Mouse (Mus musculus): ENCODE measurements at regions not wholly inside any gene's neighbourhood (a gene's known extent, or its start where the extent isn't known, plus 50 kb on each side); places are given as distances from the start of the nearest gene placed in this dataset.

DNA sequence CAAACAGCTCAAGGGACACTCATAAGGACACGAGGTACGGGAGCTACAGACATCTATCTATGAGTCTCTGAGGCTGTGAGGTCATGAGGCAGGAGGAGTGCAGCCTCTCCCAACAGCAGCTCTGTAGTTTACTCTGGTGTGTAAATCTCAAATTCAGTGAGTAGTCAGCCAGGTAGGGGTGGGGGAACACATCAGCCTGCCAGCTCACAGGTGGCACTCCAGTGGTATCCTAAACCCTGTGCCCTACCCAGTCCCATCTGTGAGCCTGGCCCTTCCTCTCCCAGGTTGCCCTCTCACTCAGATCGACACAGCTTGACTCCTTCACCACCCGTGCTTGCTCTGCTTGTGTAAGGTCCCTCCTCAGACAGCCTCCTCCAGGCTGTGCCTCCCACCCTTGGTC, 202.2 kb downstream of the Sipa1l2 start:
- DNase-seq (ENCODE audit: low spot score in 2 of 2): no peak

GRCm38 (mm10) chr8:125365004-125365403, 204.6 kb downstream of the Sipa1l2 start:
- peak in 1 of 2 experiments; percentile 65 for DNase-seq (ENCODE audit: low spot score in 2 of 2)

- no peak for DNase-seq (ENCODE audit: low spot score in 2 of 2)
Measured at GRCm38 (mm10) chr8:125359456-125359855, 210.2 kb downstream of the Sipa1l2 start.

DNA sequence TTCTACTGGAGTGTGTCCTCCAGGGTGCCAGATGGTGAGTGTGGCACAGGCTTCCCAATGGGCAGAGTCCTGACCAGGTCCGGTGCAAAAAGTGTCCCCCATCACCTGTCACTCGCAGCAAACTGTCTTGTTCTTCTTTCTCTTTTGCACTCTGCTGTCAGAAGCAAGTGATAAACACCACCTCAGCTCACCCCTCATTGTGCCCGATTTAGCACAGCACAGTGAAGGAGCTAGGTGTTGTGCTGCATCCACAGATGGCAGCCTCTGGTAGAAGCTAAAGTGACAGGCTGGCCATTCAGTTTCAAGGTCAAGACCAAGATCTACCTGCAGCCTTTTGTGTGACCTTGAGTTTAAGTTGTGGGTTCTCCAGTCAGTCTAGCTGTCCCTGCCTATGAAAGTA, 211.8 kb downstream of the Sipa1l2 start:
- no peak for DNase-seq (ENCODE audit: low spot score in 2 of 2)

GRCm38 (mm10) chr8:125355059-125355509, 214.5 kb downstream of the Sipa1l2 start:
- DNase-seq (ENCODE audit: low spot score in 2 of 2): no peak

DNA sequence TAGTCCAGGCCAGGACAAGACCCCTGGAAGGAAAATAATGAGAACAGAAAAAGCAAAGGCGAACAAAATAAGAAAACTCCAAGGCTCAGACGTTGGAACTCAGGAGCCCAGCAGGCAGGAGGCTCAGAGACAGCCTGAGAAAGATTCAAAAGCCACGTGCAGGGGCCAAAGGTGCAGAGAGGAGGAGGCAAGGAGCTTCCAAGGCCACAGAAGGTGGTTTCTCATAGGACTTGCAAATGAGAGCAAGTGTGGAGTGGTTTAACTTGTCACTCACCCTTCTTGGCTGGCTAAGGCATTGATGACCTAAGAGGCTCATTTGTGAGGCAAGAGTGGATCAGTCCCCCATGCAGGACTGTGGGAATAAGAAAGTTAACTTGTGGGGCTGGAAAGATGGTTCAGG, 217.3 kb downstream of the Sipa1l2 start:
- no peak for DNase-seq (ENCODE audit: low spot score in 2 of 2)

DNA sequence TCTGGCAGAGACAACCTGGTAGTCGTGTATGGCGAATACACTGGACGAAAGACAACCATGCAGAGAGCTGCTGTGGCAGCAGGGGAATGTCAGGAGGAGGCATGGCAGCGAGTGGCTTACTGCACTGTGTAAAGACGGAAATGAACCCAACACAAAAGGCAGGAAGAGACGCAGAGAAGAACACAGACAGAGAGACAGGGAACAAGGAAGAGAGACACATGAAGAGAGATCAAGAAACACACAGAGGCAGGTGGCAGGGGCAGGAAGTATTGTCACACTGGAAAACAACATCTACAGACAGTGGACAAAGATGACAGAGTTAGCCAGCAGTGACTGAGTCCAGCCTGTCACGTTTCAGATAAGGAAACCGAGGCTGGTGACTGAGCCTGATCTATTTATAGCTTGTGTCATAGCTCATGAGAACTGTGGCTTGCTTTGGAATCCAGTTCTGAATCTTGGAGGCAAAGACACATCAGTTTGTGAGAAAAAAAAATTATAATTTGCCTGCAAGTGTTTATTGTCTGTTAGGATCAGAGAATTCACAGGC, 218.0 kb downstream of the Sipa1l2 start:
- DNase-seq (ENCODE audit: low spot score in 2 of 2): no peak

DNA sequence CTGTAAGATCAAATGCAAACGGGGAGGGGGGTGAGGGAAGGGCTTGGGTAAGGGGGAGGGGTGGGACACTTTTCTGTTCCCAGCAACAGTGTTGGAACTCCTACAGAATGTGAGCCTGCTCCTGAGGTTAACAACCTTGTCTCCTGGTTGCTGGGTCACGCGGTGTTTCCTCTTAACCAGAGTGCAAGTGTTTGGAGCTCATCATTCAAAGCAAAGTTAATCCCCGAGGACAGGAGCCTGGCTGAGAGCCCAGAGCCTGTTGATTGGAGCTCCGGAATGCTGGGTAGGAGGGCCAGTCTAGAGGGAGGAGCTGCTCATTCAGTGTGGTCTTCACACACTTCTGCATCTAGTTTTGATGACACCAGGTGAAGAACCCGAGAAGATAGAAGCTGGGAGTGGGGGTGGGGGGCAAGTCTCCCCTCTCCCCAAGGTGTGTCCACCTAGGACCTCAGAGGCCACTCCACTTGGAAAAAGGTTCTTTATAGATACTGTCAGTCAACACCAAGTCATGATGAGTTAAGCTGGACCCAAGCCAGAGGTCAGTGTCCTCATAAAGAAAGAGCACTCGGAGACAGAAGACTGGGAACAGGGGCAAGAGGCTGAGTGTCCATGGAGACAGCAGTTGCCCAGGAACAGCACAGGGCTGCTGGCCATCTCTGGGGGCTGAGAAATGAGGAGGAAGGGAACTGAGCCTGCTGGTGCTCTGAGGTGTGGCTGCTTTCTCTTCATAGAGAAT, 220.2 kb downstream of the Sipa1l2 start:
- no peak for DNase-seq (ENCODE audit: low spot score in 2 of 2)

- DNase-seq (ENCODE audit: low spot score in 2 of 2): no peak
Measured at GRCm38 (mm10) chr8:125346182-125346581, 223.4 kb downstream of the Sipa1l2 start.

DNA sequence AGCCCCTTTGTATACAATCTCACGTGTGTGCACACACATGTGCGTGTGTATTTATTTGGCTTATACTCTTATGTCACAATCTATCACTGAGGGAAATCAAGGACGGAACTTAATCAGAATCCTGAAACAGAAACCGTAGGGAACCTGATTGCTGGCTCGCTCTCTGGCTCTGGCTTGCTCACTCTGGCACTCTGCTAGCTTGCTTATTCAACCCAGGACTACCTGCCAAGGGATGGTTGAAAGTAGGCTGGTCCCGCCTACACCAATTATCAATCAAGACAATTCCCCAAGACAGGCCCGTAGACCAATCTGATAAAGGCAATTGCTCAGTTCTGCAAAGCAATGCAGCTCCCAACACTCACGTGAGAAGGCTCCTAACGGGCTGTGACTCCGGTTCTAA, 224.0 kb downstream of the Sipa1l2 start:
- no peak for DNase-seq (ENCODE audit: low spot score in 2 of 2)

GRCm38 (mm10) chr8:125343867-125344266, 225.7 kb downstream of the Sipa1l2 start:
- DNase-seq (ENCODE audit: low spot score in 2 of 2): peak in 1 of 2 experiments; percentile 46

- DNase-seq (ENCODE audit: low spot score in 2 of 2): no peak
Measured at GRCm38 (mm10) chr8:125342521-125342920, 227.1 kb downstream of the Sipa1l2 start.

- no peak for DNase-seq (ENCODE audit: low spot score in 2 of 2)
Measured at GRCm38 (mm10) chr8:125341606-125342005, 228.0 kb downstream of the Sipa1l2 start.

DNA sequence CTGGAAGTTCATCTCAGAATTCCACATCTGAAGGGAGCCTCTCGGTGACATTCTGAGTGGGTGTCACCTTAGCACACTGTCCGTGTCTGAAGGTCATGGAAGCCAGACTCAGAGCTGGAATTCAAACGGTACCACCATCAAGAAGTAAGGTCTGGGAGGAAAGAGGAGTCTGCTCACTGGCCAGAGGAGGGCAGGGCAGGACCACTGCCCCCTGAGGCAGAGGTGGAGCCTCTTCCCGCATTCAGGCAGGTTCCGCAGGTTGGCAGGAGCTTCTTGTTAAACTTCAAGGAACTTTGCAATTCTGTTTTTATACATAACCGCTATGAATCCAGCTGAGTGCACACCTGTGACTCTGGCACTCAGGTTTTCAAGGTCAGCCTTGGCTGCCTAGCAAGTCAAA, 231.4 kb downstream of the Sipa1l2 start:
- DNase-seq (ENCODE audit: low spot score in 2 of 2): no peak

- no peak for DNase-seq (ENCODE audit: low spot score in 2 of 2)
Measured at GRCm38 (mm10) chr8:125337444-125338077, 232.0 kb downstream of the Sipa1l2 start.

GRCm38 (mm10) chr8:125336799-125337198, 232.8 kb downstream of the Sipa1l2 start:
- DNase-seq (ENCODE audit: low spot score in 2 of 2): no peak

DNA sequence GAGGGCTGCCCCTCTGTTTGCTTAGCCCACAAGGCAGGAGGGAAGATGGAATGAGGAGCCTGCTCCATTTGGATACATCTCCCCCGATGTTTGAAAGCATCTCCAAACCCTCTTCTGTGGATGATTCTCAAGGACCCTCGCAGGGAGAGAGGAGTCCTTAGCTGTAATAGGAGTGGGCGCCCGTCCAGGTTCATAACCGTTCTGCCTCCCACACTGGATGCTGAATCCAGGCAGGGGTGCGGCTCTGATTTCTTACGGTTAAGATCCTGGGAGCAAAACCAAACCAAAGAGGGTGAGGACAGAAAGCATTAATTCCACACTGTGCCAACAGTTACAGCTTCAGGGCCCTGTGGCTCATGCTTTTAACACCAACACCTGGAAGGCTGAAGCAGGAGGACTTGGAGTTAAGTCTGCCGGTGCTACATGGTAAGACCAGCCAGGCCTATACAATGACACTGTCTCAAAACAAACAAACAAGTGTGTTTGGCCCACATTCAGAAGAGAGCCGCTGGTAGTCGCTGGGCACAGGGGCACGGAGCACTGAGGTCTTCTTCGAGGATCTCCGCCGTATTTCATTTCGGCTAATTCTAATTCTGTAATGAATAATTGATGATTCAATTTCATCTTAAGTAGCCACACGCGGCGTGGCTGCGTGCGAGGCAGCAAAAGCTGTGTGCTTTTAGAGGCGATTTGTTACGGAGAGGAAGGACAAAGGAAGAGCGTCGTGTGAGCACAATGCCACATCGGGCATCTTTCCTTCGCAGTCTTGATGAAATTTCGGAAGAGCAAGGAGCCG, 233.8 kb downstream of the Sipa1l2 start:
- no peak for DNase-seq (ENCODE audit: low spot score in 2 of 2)

GRCm38 (mm10) chr8:125335171-125335570, 234.4 kb downstream of the Sipa1l2 start:
- DNase-seq (ENCODE audit: low spot score in 2 of 2): no peak

GRCm38 (mm10) chr8:125330638-125331037, 239.0 kb downstream of the Sipa1l2 start:
- no peak for DNase-seq (ENCODE audit: low spot score in 2 of 2)

GRCm38 (mm10) chr8:125328650-125329049, 241.0 kb downstream of the Sipa1l2 start:
- DNase-seq (ENCODE audit: low spot score in 2 of 2): no peak

DNA sequence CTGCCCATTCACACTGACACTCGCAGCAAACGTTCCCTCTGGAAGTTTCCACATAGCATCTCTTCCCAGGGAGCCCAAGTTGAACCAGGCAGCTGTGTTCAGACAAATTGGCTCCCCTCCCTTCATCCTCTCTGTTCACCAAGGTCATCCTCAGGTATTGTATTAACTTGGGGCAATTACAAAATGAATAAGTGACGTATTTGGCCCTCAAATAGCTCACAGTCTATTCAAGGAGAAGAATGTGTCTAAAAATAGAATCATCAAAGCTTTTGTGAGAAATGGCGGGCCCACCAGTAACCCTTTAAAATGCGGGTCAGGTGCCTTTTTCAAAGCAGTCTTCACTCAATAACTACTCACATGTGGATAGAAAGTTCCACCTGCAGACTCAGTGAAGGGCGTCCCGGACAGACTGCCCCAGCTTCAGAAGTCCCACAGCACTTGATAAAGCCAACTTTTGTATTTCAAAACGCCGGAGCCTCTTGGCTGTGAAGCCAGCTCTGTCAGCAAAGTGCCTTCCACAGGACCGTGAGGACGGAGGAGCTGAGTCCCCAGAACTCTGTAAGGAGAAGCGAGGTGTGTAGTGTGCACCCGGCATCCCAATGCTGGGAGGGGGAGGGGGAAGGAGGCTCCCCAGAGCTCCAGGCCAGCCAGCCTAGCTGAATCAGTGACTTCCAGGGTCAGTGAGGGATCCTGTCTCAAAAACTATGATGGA, 241.9 kb downstream of the Sipa1l2 start:
- DNase-seq (ENCODE audit: low spot score in 2 of 2): no peak

DNA sequence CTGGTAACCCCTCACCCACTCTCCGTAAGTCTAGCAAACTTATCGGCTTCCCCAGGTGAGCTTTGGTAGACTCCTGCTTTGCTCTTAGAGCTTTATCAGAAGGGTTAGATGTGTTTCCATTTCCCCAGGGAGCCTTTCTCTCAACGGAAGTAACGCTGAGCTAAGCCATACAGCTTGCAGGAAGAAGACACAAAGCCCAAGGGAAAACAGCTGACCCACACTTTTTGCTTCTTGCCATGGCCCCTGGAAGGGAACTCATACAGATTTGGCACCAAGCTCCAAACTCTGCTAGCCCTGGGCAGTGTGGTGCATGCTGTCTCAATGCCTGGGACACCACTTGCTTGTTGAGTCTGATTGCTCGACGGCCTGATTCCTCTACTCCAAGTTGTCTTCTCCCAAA, 242.6 kb downstream of the Sipa1l2 start:
- DNase-seq (ENCODE audit: low spot score in 2 of 2): no peak

All from left cerebral cortex, adult 9 months (tissue).